Mouse (Mus musculus) forelimb bud, embryonic 11.5 days (tissue): ENCODE data around the gene Gm10310.
"Not testable (repeated sequence)": the region's sequence is repeated elsewhere in the genome, so short reads cannot be mapped to it uniquely, and the experiment has no call there.

Source experiments
- DNase-seq: peaks from one replicate; pipeline ENCODE4 v3.0.0-alpha.2; 2012; ENCODE audit warnings: low read depth, low spot score

Gm10310 gene

DNA sequence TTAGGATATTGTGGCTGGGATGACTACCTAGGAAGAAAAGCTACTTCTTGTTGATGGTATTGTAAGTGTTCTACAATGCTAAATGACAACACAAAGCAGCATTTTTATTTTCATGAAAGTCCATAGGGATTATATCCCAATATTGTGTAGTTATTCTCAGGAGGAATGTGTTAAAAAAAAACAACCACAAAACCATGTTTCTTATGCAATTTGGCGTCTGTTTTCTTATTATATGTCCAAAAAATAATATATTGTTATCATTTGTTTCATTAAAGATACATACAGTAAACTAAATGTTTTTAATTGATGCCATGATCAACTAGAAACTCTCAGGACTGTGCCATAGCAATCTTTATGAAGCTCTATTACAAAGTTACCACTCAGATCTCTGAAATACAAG is at the start of gene Gm10310:
TSS of gene Gm10310 (minus strand) at position 101 of the 400 bp plus-strand sequence.
- DNase-seq: not testable (repeated sequence)

DNA sequence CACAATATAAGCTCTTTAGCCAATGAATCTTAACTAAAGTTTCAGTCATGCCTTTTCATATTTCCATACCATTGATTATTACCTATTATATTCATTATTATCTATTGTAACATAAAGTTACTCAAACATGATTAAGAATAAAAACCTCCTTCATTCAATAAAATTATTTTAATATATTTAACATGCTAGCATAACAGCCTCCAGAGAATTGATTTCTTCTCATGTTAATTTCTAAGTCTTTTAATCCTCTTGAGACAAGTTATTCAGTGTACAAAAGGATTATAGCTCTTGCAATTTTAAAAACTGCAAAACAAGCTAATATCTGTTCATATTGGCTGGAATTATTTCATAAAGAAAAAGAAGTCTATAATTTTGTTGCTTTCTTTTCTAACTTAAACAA is 45.2 kb upstream of the Gm10310 start, which contains the start of gene Olfr821:
TSS of gene Olfr821 (plus strand) at position 301 of the 400 bp plus-strand sequence.
- DNase-seq: no peak

DNA sequence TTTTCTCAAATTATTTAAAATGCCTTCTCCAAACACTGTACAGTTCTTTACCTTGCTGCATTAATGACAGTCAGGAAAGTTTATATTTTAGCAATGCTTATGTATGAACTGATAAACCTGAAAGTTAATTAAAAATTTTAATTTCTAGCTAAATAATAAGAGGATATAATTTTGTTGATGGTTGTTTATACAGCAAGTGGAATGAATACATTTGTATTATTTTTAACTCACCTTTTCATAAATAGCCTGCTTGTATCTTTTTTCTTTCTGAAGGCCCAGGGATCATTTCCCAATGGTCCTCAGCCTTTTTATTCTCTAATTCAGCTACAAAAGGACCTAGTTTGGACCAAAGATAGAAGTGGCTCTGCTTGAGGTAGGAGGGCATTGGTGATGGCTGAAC is 27.5 kb upstream of the Gm10310 start, which contains the start of gene Olfr820:
TSS of gene Olfr820 (plus strand) at position 301 of the 400 bp plus-strand sequence.
- DNase-seq: no peak

DNA sequence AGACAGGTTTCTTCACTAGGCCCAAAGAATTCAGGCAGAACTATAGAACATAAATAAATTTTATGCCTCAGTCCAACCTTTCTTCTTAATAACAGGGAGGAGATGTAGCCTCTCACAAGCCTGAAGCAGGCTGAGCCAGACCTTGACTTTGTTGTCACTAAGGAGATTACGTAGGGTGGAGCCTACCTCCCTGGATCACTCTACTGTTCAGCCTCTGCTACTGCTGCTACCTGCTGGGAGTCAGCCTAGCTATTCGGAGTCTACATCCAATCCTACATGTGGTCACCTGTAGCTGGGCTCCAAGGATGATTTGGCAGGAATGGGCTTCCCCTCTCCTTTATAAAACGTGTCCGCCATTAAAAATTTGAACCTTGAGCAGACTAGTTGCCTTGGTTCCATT is 20.5 kb upstream of the Gm10310 start:
- not testable (repeated sequence) for DNase-seq

DNA sequence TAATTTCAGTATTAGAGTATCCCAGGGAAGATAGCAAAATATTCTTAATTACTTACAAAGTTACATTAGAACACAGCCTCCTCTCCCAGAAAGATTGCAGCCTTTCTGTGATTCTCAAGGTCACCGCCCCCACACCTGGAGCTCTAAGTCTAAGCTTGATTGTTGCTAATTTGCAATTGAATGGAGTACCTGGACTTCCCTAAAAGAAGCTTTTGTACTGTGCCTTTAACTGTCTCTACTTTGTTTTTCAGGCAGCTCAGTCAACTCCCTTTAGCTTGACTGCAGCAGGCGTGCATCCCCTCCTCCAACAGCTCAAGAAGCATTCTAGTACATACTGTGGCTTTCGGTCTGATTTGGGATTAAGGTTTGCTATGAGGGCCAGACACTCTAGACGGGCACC is 19.2 kb upstream of the Gm10310 start:
- DNase-seq: not testable (repeated sequence)

DNA sequence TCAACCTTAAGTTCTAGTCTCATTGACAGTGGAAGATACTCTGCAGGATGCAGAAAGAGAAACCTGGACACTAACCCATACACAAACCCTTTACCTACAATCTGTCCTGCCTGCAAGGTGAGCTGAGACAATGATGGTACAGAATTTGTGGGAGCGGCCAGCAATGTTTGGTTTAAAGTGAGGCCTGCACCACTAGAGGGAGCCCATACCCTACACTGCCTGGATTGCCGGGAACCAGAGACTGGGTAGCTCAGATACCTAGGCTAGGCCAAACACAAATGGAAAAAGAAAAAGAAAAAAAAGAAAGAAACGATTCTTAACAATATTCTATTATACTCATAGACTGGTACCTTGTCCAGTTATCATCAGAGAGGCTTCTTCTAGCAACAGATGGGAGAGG is 3.0 kb downstream of the Gm10310 start:
- DNase-seq: not testable (repeated sequence)

DNA sequence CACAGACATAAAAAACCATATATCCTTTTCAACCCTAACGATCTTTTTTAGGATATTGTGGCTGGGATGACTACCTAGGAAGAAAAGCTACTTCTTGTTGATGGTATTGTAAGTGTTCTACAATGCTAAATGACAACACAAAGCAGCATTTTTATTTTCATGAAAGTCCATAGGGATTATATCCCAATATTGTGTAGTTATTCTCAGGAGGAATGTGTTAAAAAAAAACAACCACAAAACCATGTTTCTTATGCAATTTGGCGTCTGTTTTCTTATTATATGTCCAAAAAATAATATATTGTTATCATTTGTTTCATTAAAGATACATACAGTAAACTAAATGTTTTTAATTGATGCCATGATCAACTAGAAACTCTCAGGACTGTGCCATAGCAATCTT is 8.8 kb downstream of the Gm10310 start, which contains the start of gene Olfr247:
TSS of gene Olfr247 (minus strand) at position 101 of the 400 bp plus-strand sequence.
- not testable (repeated sequence) for DNase-seq

DNA sequence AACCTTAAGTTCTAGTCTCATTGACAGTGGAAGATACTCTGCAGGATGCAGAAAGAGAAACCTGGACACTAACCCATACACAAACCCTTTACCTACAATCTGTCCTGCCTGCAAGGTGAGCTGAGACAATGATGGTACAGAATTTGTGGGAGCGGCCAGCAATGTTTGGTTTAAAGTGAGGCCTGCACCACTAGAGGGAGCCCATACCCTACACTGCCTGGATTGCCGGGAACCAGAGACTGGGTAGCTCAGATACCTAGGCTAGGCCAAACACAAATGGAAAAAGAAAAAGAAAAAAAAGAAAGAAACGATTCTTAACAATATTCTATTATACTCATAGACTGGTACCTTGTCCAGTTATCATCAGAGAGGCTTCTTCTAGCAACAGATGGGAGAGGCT is 11.9 kb downstream of the Gm10310 start:
- not testable (repeated sequence) for DNase-seq

DNA sequence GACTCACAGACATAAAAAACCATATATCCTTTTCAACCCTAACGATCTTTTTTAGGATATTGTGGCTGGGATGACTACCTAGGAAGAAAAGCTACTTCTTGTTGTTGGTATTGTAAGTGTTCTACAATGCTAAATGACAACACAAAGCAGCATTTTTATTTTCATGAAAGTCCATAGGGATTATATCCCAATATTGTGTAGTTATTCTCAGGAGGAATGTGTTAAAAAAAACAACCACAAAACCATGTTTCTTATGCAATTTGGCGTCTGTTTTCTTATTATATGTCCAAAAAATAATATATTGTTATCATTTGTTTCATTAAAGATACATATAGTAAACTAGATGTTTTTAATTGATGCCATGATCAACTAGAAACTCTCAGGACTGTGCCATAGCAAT is 17.7 kb downstream of the Gm10310 start, which contains the start of gene Olfr819:
TSS of gene Olfr819 (minus strand) at position 101 of the 400 bp plus-strand sequence.
- not testable (repeated sequence) for DNase-seq

DNA sequence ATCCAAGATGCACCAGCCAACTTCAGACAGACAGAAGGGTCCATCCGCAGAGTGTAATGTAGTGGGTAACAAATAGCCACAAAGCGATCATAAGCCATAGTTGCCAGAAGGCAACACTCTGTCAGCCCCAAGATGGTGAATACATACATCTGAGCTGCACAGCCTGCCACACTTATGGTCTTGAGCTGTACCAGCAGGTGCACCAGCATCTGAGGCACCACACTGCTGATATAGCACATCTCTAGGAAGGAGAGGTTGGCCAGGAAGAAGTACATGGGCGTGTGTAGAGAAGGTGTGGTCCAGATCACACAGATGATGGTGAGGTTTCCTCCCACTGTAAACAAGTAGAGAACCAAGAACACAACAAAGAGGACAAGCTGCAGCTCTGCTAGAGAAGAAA is 18.6 kb downstream of the Gm10310 start:
- DNase-seq: not testable (repeated sequence)

DNA sequence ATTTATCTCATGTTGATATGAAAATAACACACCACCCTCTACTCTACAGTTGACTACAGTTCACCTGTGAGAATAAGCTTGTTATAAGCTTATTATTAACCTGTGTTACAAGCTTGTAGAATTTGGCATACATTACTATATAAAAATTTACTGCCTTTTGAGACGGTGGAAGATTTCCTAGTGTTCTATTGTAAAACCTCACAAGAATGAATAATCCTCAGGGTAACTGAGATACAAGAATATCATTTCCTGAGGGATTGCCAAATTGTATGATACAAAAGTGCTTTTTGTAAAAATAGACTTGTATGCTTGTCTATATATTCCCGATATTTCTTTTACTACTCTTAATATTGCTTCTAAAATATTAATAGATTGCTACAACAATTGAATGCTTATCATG is 35.9 kb downstream of the Gm10310 start, which contains the start of gene Olfr818:
TSS of gene Olfr818 (minus strand) at position 101 of the 400 bp plus-strand sequence.
- no peak for DNase-seq
